Mouse (Mus musculus) brain, adult 10 weeks (tissue): ENCODE data around the gene Cnga3. TPM values are rescaled to one million over a fixed set of nuclear protein-coding genes. Genes with fewer than 3 reads are reported as not detected.

Experiments used
- polyA plus RNA-seq: library from polyadenylated mRNA; stranded (reverse); fragments of 350-450 nt; fragmentation: Illumina TruSeq; extraction: RNeasy Lipid Tissue Mini Kit (QIAGEN cat#74804); gene quantifications from one replicate; pipeline ENCODE4 v1.2.3, GENCODE M21; 2015; ENCODE audit warnings: low read depth, low replicate concordance

Gene Cnga3
- not detected for polyA plus RNA-seq

GRCm38 (mm10) chr1:37214144-37214543, at the start of gene Cnga3:
TSS of gene Cnga3 (plus strand) at chr1:37214434.

DNA sequence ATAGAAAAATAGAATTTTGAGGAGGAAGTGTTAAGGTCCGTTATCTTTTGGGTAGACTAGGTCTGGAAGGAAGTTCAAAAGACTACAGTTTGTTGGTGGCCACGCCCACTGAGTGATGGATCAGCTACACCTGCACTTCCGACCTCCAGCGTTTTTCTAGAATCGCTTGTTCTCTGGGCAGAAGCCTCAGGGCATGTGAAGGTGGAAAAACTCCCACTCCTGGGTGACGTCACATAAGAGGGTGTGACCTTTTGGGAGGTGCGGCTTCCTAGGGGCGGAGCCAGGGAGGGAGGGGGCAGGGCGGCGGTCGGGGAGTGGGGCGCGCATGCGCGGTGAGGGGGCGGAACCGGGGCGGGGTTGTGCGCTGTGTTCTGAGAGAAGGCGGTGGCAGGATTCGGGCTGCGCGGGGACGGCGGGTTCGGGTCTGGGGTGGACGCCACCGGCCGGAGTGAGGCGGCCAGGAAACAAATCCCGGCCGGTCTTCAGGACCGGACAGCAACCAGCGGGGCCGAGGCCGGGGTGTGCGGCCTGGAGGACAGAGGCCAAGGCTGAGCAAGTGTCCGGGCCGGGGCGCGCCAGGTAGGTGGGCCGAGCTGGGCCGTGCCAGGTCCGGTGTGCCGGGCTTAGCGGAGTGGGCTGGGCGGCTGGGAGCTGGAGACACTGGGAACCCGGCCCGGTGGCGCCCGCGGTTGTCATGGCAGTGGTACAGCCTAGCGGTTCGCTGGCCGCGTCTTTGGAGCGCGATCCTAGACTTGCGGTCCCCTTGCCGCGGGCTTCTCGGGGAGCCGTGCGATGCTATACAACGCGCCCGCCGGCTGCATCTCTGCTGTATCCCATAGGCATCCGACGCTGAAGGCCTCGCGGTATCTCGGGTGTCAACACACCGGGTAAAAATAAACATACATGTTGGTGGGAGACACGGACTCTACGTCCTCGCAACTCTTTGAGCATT, 85.6 kb downstream of the Cnga3 start, which contains the start of gene Inpp4a:
Gene Inpp4a, plus strand, starts transcription at position 326 of the 952 bp plus-strand sequence.

Other genes with a start within 250 kb of the Cnga3 start
- 4.4 TPM for gene Vwa3b, start 187.8 kb upstream of the Cnga3 start, polyA plus RNA-seq
- 65.2 TPM for gene Inpp4a, start 85.4 kb downstream of the Cnga3 start, polyA plus RNA-seq
- 59.6 TPM for gene Coa5, start 215.7 kb downstream of the Cnga3 start, polyA plus RNA-seq
- 85.6 TPM for gene Unc50, start 215.7 kb downstream of the Cnga3 start, polyA plus RNA-seq